Mouse (Mus musculus): Measurements from ENCODE around the gene Cox14.

DNA sequence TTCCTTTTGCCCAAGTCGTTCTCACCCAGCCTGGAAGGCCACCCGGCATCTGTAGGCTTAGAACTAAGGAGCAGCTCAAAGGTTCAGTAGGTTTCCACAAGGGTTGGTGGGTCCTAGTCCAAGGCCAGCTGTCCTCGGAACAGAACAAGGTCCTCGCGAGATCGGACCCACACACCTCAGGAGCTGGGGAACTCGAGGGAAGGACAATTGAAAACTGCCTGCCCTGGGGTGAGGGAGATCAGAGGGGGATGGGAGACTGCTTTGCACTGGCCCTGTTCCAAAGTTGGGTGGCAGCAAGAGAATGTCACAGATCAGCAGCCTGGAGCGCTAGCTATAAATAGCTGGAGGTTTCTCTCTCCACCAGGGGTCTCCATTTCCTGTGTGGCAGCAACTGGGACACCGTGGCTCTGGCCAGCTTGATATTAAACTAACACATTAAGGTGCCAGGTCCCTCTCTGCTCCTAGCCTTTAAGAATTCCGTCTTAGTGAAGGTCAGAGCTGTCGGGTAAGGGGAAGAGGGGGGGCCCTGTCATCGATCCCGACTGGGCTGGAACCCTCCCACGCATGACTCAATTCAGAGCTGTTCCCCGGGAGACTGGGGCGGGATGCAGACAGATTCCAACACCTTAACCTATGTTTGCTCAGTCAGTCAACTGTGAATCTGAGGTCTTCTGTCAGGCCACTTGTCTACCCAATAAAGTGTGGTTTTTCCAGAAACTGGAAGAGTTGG is 961 bp upstream of the Cox14 start:
- TF ChIP-seq GATA1 (IDR thresholded peaks at IDR 0.05; ENCODE audit: borderline replicate concordance, low read length) (no peak), FLI1 (IDR thresholded peaks at IDR 0.05; ENCODE audit: low read length) (no peak)
